Mouse (Mus musculus) heart, postnatal 36 days (tissue): ENCODE data around the gene Mgat5. TPM values are rescaled to one million over a fixed set of nuclear protein-coding genes. Genes with fewer than 3 reads are reported as not detected.

Source experiments
- DNase-seq, 2 experiments: peaks; one replicate each; pipeline ENCODE4 v3.0.0; 2021 to 2022
- intact Hi-C: fragments of 180-260 bp; cut with DNase I; formaldehyde crosslinking; loops from one replicate; pipeline ENCODE4 v1.15.1; 2025
- total RNA-seq, 2 experiments: library from RNA; stranded (reverse); gene quantifications; 2 replicates each; pipeline ENCODE4 v1.2.3; 2021

Gene Mgat5
- total RNA-seq, 2 experiments from 2014 or later = 11.1 to 11.5 TPM

DNA sequence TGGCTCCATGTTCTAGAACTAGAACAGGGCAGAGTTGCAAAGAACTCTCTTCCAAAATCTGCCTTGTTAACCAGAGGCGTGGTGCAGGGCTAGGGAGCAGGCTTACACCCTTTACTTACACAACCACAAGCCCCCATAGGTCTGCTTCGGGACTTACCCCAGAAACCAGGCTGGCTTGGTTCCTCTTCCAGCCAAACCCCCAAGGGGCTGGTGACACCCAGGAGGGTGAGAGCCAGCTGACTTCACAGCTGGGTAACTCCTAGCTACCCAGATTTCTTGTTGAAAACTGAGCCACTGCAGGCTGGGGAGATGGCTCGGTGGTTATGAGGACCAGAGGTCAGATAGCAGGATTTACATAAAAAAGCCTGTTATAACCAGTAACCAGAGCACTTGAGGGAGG lies 309.7 kb downstream of the Mgat5 start:
- no peak for DNase-seq
- intact Hi-C loops = no loop called here

DNA sequence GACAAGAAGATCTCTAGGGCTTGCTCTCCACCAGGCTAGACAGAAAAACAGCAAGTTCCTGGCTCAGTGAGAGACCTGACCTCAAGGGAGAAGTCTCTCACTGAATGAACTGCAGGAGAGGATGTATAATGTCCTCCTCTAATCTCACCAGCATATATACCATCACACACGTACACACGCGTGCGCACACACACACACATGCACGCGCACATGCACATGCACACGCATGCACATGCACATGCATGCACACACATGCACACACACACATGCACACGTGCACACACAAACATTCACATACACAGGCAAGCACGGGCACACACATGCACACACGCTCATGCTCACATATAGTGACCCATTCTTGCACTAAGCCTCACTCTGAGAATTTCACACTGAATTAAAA lies 310.1 kb downstream of the Mgat5 start:
- no peak for DNase-seq
- intact Hi-C loops = no loop called here

DNA sequence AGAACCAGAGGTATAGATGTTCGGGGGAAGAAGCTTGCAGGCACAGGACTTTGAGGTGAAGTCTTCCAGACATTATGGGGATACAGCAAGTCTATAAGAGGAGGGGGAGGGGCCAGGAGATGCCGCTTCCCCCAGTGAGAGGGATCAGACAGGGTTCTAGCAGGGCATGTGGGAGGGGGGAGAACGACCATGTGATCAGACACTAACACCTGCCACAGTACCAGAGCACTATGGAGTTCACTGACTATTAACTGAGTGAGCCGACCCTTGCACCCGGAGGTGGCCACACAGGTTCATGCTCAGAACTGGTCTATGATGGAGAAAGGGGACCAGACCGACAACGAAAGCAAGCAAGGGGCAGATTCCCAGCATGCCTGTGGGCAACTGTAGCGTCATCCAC lies 318.5 kb downstream of the Mgat5 start:
- intact Hi-C loops = no loop called here

DNA sequence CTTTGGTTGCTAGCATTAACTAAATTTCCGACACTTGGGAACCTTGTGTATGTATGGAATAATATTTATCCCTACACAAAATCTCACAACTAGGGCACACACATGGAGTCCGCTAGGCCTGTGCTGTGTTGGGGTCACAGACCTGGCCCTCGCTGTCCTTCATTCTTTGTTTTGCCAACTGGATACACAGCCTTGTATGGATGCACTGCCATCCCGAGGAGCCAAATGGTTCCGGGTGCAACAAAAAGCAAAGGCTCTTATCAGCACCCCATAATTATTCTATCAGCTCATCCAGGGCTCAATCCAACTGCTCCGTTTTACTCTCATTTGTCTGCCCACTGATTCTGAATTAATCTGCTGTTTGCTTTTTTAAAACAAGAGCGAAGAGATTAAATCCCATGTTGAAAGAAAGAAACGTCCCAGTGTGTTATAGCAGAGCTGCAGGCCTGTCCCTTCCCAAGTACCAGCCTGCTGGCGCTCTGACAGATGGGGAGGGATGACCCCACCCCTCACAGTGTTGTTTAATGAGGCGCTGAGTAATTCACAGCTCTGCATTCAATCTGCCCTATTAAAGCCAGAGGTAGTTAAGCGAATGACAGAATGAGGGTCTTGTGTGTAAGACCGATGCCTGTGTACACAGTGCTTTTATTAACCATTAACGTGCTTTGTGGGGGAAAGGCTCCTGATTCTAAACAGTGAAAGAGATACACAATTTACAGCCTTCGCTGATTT lies 326.2 kb downstream of the Mgat5 start:
- no peak for DNase-seq
- intact Hi-C loops = no loop called here

More for the DNA sequence above, 318.5 kb downstream of the Mgat5 start:
- no peak for DNase-seq

DNA sequence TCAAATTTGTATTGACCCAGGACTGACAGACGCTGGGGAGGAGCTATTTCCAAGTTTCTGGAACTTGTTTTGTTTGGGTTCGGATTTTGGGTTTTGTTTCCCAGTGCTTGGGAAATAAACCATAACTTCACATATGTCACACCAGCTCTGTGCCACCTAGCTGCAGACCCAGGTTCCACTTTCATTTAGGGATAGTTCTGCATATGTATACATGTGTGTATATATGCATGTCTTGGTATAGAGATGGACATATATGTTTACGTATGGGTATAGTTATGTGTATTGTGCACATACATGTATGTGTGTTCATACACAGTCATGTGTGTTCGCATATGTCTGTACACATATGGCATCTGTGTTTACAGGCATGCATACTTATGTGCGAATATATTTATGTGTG lies 326.9 kb downstream of the Mgat5 start:
- no peak for DNase-seq
- intact Hi-C loops = no loop called here

DNA sequence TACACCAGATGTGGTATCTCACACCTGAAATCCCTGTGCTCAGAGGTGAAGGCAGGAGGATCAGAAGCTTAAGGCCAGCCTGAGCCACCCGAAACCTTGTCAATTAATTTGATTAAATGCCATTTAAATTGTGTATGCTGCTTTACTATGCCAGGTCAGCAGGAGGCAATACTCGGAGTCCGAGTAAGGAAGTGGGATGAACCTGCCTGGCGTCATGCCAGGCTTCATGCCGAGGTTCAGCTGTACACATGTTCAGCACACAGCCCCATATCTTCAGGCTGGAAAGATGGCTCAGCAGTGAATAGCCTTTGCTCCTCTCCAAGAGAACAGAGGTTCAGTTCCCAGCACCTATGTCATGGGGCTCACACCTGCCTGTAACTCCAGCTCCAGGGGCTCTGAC lies 331.6 kb downstream of the Mgat5 start:
- no peak for DNase-seq
- intact Hi-C loops = no loop called here

DNA sequence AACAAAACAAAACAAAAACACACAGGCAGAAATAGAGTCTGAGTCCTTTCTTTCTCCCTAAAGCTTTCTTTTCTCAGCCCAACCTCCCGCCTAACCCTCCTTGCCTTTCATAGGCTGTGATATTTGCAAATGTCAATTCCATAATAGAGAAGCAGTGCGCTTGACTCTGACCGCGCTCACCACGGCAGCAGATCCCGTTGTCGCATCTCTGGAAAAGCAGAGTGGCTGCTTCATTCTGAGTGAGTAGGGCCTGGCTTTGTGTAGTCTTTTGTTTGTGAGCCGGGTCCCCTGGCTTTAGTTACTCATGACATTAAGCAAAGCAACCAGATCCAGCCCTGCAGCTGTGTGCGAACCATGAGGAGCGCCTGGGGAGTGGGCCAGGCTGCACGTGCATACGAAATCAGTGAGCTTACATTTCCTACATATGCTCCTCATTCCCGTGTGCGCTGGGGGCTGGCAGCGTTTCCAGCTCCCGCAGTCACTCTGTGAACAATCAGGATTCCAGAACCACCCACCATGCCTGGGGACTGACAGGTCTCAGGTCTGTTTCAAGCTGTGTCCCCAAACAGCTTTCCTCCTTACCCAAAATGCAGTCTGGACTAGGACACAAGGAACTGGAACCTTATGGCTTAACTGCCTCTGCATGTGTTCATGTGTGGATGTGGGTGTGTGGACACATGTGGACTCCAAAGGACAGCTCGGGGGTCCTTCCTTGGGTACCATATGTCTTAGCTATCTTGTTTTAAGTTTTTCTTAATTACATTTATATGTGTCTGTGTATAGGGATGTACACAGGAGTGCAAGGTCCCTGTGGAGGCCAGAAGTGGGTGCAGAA lies 332.6 kb downstream of the Mgat5 start:
- no peak for DNase-seq
- intact Hi-C loops = no loop called here
